Mouse (Mus musculus) kidney, adult 8-10 months (tissue): ENCODE data around the gene Esx1.
A peak's percentile ranks its signal among the peaks of the same experiment; 100 is the strongest.

Experiments used
- DNase-seq, 2 experiments: peaks; one replicate each; pipeline ENCODE4 v3.0.0; 2022

Esx1 gene

DNA sequence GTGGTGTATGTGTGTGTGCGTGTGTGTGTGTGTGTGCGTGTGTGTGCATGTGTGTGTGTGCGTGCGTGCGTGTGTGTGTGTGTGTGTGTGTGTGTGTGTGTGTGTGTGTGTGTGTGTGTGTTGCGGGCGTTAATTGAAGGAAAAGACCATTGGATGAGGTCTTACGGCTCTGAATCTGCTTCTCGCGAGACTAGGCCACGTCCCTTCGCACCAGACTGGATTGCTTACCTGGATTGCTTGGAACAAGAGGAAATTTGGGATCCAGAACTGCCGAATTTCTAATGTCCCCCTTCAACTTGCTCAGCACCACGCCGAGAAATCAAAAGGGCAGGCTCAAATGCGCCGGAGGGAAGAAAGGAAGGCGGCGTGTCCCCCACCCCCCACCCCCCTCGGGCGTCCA is at the start of gene Esx1:
Gene Esx1, minus strand, starts transcription at position 366 of the 400 bp plus-strand sequence.
- DNase-seq, result no peak

DNA sequence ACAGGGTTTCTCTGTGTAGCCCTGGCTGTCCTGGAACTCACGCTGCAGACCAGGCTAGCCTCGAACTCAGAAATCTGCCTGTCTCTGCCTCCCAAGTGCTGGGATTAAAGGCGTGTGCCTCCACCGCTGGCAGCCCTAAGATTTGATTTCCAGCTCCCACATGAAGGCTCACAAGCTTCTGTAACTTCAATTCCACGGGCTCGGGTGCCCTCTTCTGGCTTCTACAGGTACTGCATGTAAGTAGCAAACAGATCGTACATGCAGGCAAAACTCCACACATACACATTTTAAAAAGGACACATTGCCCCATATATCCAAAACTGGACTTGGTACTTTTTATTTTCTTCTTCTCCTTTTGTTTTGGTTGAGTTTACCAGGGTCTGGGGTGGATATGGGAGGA is 48.1 kb upstream of the Esx1 start:
- peak in 1 of 2 experiments; percentile 5 for DNase-seq

DNA sequence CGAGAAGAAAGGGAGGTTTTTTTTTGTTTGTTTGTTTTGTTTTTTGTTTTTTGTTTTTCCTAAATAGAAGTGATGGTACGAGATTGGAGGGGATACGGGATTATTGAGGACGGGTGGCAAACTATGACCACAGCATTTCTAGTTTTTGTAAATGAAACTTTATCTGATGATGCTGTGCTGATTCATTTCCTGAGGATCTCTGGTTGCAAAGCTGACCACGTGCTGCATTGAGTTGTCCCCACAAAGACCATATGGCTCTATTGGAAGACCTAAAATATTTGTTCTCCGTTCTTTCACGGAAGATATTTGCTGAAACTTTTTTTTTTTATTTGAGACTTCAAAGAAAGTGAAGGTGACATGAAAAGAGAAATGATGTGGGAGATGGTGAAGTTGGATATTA is 45.8 kb upstream of the Esx1 start:
- no peak for DNase-seq

DNA sequence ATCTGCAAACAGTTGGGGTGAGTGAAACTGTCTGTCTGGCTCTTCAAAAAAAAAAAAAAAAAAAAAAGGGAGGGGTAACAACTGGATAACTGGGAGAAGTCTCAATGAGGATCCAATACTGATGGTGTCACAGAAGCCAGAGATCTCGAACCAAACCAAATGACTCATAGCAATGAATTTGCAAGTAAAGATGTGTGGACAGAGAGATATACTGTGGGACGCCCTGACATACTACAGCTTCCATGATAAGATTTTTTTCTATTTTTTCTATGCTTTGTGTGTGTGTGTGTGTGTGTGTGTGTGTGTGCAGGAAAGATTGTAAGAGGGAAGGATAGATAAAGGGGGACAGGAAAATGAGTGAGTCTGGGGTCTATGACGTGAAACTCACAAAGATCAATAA is 43.7 kb upstream of the Esx1 start:
- no peak for DNase-seq

DNA sequence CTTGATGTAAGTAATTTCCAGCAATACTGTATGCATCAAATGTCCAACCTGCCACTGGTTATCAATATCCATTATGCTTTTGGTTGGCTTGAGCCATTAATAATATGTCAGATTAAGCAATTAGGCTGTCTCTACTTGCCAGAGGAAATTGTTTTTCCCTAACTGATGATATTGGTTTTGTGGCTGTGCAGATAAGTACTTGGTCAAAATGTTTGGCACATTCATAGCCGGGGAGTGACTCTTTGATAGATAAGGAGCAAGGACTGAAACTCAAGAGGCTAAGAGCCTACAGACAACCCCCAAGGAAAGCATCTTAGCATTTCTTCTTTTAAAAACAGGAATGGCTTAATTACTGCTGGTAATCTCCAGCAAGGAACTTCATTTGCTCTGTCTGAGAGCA is 40.8 kb upstream of the Esx1 start:
- no peak for DNase-seq

DNA sequence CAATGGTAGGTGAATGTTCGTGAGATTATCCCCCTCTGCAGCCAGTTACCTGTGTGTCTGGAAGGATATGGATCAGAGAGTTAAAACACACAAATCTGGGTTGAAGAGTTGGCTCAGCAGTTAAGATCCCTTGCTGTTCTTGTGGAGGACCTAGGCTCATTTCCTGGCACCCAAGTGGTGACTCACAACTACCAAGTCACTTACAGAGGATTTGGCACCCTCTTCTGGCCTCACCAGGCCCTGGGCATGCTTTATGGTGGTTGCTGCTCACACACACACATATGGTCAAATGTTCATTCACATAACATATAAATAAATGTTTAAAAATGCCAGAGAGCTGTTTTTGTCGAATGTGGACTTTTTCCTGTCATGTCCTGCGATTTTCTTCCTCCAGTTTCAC is 39.1 kb upstream of the Esx1 start:
- DNase-seq, result no peak

DNA sequence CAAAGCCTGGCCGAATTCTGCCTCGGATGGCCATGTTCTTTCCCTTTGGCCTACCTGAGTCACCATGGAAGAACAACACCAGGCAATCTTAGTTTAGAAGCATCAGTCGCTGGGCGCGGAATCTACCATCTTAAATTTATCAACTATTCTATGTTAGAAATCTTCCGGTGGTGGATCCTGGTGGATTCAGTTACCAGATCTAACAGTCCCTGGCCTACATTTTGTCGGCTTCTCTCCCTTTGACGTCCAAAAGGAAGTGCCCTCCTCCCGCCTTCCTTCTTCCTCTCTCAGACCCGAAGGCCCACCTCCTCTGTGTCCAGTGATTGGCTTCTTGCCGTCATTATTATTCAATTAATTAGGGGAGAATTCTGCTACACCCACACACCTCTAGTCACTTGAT is 27.2 kb upstream of the Esx1 start:
- no peak for DNase-seq

DNA sequence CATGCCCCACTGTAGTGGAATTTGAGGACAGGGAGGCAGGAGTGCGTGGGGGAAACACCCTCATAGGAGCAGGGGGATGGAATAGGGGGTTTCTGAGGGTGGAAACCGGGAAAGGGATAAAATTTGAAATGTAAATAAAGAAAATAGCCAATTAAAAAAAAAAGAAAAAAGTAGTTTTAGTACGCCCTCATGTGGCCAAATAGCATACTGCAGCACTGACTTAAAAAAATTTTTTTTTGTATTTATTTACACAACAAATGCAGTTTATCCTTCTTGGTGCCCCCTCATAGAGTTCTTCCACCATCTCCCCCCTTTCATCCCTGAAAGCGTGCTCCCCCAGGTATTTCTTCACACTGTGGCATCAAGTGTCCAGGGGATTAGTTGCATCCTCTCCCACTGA is 22.8 kb upstream of the Esx1 start:
- no peak for DNase-seq

DNA sequence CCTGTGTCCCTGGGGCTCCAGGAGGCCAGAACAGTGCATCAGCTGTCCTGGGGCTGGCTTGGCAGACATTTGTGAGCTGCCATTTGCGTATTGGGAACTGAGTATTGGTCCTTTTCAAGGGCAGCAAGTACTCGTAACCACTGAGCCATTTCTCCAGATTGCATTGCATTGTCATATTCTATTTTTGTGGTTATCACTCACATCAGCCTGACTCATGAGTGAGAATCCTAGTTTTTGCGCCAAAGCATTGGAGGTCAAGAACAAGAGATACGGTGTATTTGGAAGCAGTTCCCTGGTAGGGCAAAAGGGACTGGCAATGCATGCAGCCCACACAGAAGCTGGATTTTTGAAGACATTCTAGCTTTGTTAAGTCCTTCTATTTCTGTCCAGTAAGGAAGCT is 21.8 kb upstream of the Esx1 start:
- DNase-seq, result no peak

DNA sequence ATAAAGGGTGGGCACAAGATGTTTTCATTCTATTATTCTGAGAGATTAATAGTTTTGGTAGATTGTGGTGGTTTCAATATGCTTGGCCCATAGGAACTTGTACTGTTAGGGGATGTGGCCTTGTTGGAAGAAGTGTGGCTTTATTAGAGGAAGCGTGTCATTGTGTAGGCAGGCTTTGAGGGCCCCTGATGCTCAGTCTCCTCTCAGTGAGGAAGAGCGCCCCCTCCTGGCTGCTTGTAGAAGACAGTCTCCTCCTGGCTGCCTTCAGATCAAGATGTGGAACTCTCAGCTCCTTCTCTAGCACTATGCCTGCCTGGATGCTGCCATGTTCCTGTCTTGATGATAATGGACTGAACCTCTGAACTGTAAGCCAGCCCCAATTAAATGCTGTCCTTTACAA is 20.7 kb upstream of the Esx1 start:
- no peak for DNase-seq

DNA sequence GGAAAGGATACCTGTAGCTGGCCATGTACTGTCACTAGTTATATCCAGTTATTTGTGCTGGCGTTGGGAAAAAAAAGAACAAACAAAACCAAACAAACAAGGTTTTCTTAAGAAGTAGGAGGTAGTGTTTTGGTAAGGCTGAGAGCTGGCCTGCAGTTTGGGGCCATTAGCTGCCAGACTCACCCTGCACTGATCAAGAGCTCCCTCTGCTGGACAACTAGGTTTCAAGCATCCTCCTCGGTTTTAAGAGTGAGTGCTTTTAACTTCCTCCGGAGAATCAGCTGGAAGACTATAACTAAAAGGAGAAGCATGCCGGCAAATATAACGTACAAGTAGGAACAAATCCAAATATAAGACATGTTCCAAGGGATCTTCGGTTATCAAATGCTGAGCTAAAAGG is 19.8 kb upstream of the Esx1 start:
- peak; percentile 16 to 37 for DNase-seq

DNA sequence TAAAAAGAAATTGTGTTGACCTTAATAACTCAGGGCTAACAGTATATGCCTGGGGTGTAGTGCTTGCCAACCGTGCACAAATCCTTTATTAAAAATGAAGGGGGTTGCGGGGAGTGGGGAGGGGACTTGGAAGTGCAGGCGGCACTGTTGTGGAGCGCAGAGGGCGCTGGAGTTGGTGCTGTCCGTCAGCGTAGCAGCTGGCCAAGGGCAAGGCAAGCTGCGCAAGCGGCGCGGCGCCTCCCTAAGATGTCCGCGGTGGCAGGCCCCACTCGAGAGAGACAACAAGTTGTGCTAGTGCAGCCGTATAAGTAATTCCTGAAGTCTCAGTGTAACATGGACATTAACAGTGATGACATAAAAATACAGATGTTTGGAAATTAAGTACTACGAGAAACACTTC is 5.7 kb upstream of the Esx1 start:
- no peak for DNase-seq

DNA sequence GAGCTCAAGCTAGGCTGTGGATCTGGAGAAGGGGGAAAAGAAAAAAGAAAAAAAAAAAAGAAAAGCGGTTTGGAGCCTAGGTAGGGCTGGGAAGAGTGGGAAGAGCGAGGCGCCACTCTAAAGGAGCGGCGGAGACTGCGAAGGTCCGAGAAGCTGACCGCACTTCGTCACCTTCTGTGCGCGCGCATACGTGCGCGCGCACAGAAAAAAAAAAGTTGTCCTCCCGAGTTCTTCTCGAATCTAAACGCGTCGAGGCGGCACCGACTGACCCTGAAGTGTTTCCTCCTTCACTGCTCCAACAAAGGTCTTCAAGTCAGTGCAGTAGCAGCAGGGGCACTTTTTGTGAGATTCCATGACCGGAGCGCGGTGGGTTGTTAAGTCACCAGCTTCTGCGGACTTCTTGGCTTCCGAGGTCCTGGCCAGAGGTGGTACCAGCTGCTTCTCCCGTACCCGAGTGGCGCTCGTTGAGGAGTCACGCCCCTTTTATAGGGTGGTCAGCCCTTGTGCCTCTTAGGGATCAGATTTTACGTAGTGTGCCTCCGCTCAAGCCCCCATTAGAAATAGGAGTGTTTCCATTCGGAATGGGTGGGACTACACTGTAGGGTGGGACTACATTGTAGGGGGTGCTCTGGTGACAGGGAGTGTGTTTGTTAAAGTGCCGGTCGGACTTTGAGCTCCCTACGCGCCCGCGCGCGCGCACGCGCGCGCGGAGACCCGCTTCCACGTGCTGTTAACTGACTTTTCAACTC is 2.0 kb downstream of the Esx1 start:
- DNase-seq, result no peak

DNA sequence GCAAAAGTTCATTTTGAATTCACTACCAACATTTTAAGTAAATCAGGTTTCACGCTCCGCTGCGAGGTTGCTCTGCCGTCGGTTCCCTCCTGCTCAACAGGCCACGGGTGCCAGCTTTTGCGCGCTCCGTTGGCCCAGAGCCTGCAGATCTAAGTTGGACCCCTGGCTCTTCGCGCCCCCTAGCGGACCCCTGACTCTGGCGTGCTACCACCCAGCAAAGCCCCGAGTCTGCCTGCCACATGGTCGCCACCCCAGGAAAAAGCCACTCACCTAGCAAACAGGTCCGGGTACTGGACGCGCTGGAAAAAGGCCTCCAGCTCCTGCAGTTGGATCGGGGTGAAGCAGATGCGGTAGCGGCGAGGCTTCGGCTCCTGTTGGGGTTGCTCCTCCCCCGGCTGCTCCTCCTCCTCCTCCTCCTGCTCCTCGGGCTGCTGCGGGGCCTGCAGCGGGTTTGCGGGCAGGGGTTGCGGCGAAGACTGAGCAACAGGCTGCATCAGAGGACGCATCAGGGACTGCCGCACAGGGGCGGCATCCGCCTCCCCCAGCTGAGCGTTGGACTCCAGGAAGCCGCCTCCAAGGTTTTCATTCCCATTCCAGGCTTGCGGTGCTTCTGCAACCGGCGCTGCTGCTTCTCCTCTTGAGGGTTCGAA is 3.7 kb downstream of the Esx1 start:
- peak; percentile 9 to 20 for DNase-seq

DNA sequence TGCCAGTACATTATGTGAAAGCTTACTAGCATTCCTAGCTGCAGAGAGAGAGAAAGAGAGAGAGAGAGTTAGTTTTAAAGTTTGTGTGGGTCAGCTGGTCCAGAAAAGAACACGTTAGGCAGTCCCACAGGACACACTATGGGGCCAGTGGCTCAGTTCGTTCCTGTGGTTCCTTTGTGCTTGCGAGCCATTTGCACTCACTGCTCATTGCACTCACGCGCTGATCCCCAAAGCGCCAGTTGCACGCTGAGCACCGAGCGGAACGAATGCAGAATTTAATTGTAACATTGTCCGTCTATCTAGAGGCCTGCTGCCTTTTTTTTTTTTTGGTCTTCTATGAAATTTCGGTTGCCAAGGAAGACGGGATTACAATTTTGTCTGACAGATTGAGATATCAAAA is 15.4 kb downstream of the Esx1 start:
- DNase-seq, result no peak

DNA sequence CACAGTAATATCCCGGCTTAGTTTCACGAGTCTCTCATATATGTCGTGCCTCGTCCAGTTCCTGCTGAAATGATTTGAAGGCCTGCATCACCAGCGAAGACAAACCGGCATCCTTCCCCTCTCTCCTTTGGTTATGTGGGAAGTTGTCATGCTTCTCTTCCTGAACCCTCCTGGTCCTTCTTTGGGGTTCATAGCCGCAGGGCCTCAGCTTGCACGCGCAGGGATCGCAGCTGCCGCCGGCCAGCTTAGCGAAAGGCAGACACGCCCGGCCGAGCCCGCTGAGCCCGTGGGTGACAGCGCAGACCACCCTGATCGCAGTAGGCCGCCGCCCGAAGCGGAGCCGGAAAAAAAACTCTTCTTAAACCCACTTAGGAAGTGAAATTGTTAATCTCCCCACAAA is 17.4 kb downstream of the Esx1 start:
- DNase-seq, result no peak
